Mouse (Mus musculus): ENCODE data around the gene Nrbf2.

GRCm38 (mm10) chr10:67221284-67221683 is 63.8 kb downstream of the Nrbf2 start:
- TF ChIP-seq CEBPB (IDR thresholded peaks at IDR 0.05; ENCODE audit: insufficient read depth, poor library complexity, severe bottlenecking) (no peak), POLR2A (IDR thresholded peaks at IDR 0.05; ENCODE audit: insufficient read length, low read depth) (no peak), MAX (IDR thresholded peaks at IDR 0.05; ENCODE audit: low read depth) (no peak), USF1 (IDR thresholded peaks at IDR 0.05; ENCODE audit: low read depth) (no peak), E2F4 (IDR thresholded peaks at IDR 0.05; ENCODE audit: insufficient read depth) (no peak), POLR2AphosphoS2 (IDR thresholded peaks at IDR 0.05; ENCODE audit: insufficient read length, low read depth) (no peak), TCF12 (IDR thresholded peaks at IDR 0.05; ENCODE audit: insufficient read depth, poor library complexity, severe bottlenecking) (no peak), REST (IDR thresholded peaks at IDR 0.05; ENCODE audit: insufficient read depth, insufficient read length) (no peak), SRF (IDR thresholded peaks at IDR 0.05; ENCODE audit: control insufficient read depth, insufficient read length, low read depth) (no peak), MYOG (IDR thresholded peaks at IDR 0.05; ENCODE audit: control insufficient read depth in 1 of 3, insufficient read depth in 1 of 3, insufficient read length in 2 of 3, low read depth in 2 of 3) (no peak), MYOD1 (IDR thresholded peaks at IDR 0.05; ENCODE audit: control insufficient read depth in 1 of 3, insufficient read length in 2 of 3, low read depth in 2 of 3) (no peak)

Data from myocyte (in vitro differentiated cells).